Mouse (Mus musculus) E14TG2a.4 (cell line): Measurements from ENCODE around the gene Parpbp.

Source experiments
- CTCF ChIP-seq: conservative IDR thresholded peaks from 2 replicates; pipeline ENCODE4 v1.5.1; 2014; ENCODE audit warnings: low read length
- NANOG ChIP-seq: IDR thresholded peaks from 2 replicates; pipeline ENCODE4 v1.6.1; 2014; ENCODE audit warnings: borderline replicate concordance, low read length, mixed read lengths

GRCm38 (mm10) chr10:88151658-88152057 is 4.9 kb upstream of the Parpbp start:
- TF ChIP-seq CTCF = no peak
- no peak for TF ChIP-seq NANOG
